Comparison of ENCODE assay signal across 9 mouse cellular contexts in the genomic region with DNA sequence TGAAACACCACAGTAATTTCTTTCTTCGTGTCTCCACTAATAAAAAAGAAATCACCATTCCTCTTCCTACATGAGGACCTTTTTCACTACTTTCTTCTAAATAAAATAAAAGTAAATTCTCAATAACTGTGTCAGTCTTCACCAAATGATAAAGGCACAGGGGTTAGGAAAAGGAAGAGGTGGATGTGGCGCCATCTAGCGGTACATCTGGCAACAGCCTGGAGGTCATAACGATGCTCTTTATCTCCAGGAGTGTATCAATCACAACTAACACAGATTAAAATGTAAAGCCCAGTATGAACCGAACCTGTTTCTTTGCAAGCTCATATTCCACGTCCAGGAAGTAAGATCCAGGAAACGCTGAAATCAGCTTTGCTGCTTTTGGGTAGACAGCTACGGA.
DNase-seq lines count a peak whose midpoint lies in the region; ATAC-seq and TF ChIP-seq lines count a peak whose summit lies in the region.
"Had no signal": no experiment of that assay in that cellular context is flagged by ENCODE, and none has a peak within 500 bp of the region (broad histone marks: within the 10 kb centered on the region; RNA-seq: fewer than 3 reads in every experiment).

No protein-coding gene starts in this region.

- H3K4me2 ChIP-seq in heart, postnatal 0 days (ENCODE audit: low read depth, low read length) = no peak overlapping the region
- no peak overlapping the region for H3K4me2 ChIP-seq in forebrain, embryonic 14.5 days (ENCODE audit: low read length)
- H3K4me2 ChIP-seq: neural tube, embryonic 13.5 days had no signal

- no peak overlapping the region for H3ac ChIP-seq in C2C12 (ENCODE audit: control insufficient read depth, insufficient read length, low read depth)

- no peaks in the 10 kb centered on the region for H3K4me1 ChIP-seq in heart, postnatal 0 days (ENCODE audit: control insufficient read depth, insufficient read depth)
- H3K4me1 ChIP-seq in heart, embryonic 10.5 days = no peaks in the 10 kb centered on the region
- no peaks in the 10 kb centered on the region for H3K4me1 ChIP-seq in forebrain, embryonic 14.5 days (ENCODE audit: control insufficient read depth, insufficient read depth, low read length)
- H3K4me1 ChIP-seq: neural tube, embryonic 13.5 days had no signal

- no peaks in the 10 kb centered on the region for H3K27me3 ChIP-seq in heart, postnatal 0 days (ENCODE audit: control insufficient read depth, insufficient read depth, low read length)
- no peaks in the 10 kb centered on the region for H3K27me3 ChIP-seq in heart, embryonic 10.5 days (ENCODE audit: insufficient read depth, poor library complexity, severe bottlenecking)
- peaks cover 4% of the 10 kb centered on the region for H3K27me3 ChIP-seq in C2C12 (ENCODE audit: control insufficient read depth, insufficient read depth, insufficient read length)
- H3K27me3 ChIP-seq in forebrain, embryonic 14.5 days (replicated peaks; ENCODE audit: control insufficient read depth, insufficient read depth, low read length) = no peaks in the 10 kb centered on the region
- H3K27me3 ChIP-seq: neural tube, embryonic 13.5 days had no signal

- WGBS in heart, postnatal 0 days = 61% methylated on average over 8 of the region's 8 CpGs
- WGBS in heart, embryonic 10.5 days = 68% methylated on average over 8 of the region's 8 CpGs
- 70% methylated on average over 8 of the region's 8 CpGs for WGBS in forebrain, embryonic 14.5 days

- H3K27ac ChIP-seq in heart, postnatal 0 days (ENCODE audit: low read depth) = no peak overlapping the region
- no peak overlapping the region for H3K27ac ChIP-seq in heart, embryonic 10.5 days
- H3K27ac ChIP-seq in forebrain, embryonic 14.5 days (ENCODE audit: low read depth, low read length) = no peak overlapping the region
- H3K27ac ChIP-seq: neural tube, embryonic 13.5 days had no signal

- H3K9me3 ChIP-seq in heart, postnatal 0 days (replicated peaks; ENCODE audit: control insufficient read depth, low read length) = no peaks in the 10 kb centered on the region
- H3K9me3 ChIP-seq in heart, embryonic 10.5 days = no peaks in the 10 kb centered on the region
- H3K9me3 ChIP-seq in forebrain, embryonic 14.5 days (replicated peaks; ENCODE audit: control insufficient read depth, low read length) = no peaks in the 10 kb centered on the region
- H3K9me3 ChIP-seq: neural tube, embryonic 13.5 days had no signal

- H3K4me3 ChIP-seq in heart, postnatal 0 days (ENCODE audit: low read depth, low read length) = no peak overlapping the region
- H3K4me3 ChIP-seq in heart, embryonic 10.5 days = no peak overlapping the region
- H3K4me3 ChIP-seq in C2C12 (ENCODE audit: insufficient read depth, poor library complexity, severe bottlenecking) = no peak overlapping the region
- no peak overlapping the region for H3K4me3 ChIP-seq in forebrain, embryonic 14.5 days (ENCODE audit: low read depth, low read length)
- H3K4me3 ChIP-seq: neural tube, embryonic 13.5 days had no signal

- no peak overlapping the region for H3K9ac ChIP-seq in heart, postnatal 0 days (replicated peaks; ENCODE audit: low read depth, low read length)
- no peak overlapping the region for H3K9ac ChIP-seq in forebrain, embryonic 14.5 days (ENCODE audit: low read length)
- H3K9ac ChIP-seq: neural tube, embryonic 13.5 days had no signal

- DNase-seq in heart, postnatal 0 days (ENCODE audit: low spot score) = no peak
- DNase-seq in heart, embryonic 10.5 days (ENCODE audit: low spot score) = no peak
- peak; percentile 33 for DNase-seq in brain, adult 2 months (ENCODE audit: low read depth, low spot score)
- peak; percentile 9 to 16 for DNase-seq in layer of hippocampus, postnatal 36 days
- DNase-seq in skeletal muscle tissue, adult 2 months (ENCODE audit: low read depth, low spot score) = peak; percentile 20
- DNase-seq in forebrain, embryonic 14.5 days (ENCODE audit: low spot score) = no peak

- peak; percentile 5; the same call in 1 of the 2 replicates for TF ChIP-seq CTCF in heart, postnatal 0 days (IDR thresholded peaks at IDR 0.05; ENCODE audit: low read depth)
- peak; percentile 10 for TF ChIP-seq CTCF in C2C12 (IDR thresholded peaks at IDR 0.05; ENCODE audit: control insufficient read depth, insufficient read depth, insufficient read length)

- ATAC-seq in heart, postnatal 0 days (ENCODE audit: insufficient read depth, low read depth) = no peak
- ATAC-seq in erythroid progenitor cell, adult 5-6 weeks (replicated peaks; ENCODE audit: low FRiP score, poor library complexity, severe bottlenecking) = no peak
- no peak for ATAC-seq in forebrain, embryonic 14.5 days

- H3K79me3 ChIP-seq in C2C12 (ENCODE audit: low read depth) = no peaks in the 10 kb centered on the region

- no peaks in the 10 kb centered on the region for H3K36me3 ChIP-seq in heart, postnatal 0 days (replicated peaks; ENCODE audit: control insufficient read depth, insufficient read depth, low read length)
- no peaks in the 10 kb centered on the region for H3K36me3 ChIP-seq in heart, embryonic 10.5 days
- H3K36me3 ChIP-seq in C2C12 (ENCODE audit: control insufficient read depth, insufficient read depth) = no peaks in the 10 kb centered on the region
- no peaks in the 10 kb centered on the region for H3K36me3 ChIP-seq in forebrain, embryonic 14.5 days (ENCODE audit: control insufficient read depth, insufficient read depth, low read length)
- H3K36me3 ChIP-seq: neural tube, embryonic 13.5 days had no signal

- no peak for TF ChIP-seq EP300 in heart, postnatal 0 days (IDR thresholded peaks at IDR 0.05; ENCODE audit: low read depth)

- H3K79me2 ChIP-seq in C2C12 (ENCODE audit: control insufficient read depth, insufficient read depth) = no peaks in the 10 kb centered on the region

TF ChIP-seq in C2C12, 6 proteins besides CTCF, POLR2A, EP300 and RAD21:
- TF ChIP-seq FOSL1 (IDR thresholded peaks at IDR 0.05; ENCODE audit: insufficient read depth, low read length, poor library complexity, severe bottlenecking) (no peak), MAX (IDR thresholded peaks at IDR 0.05) (no peak), MYOG (IDR thresholded peaks at IDR 0.05; ENCODE audit: control insufficient read depth, extremely low read depth, insufficient read length) (no peak), CEBPB (IDR thresholded peaks at IDR 0.05; ENCODE audit: low read depth) (no peak), MYOD1 (IDR thresholded peaks at IDR 0.05; ENCODE audit: control insufficient read depth, insufficient read length, low read depth) (no peak)

Comparison
In these comparisons a context has a peak if more than half of its experiments do, and no peak if none do; other contexts are left out.
1. DNase-seq: peak in brain, adult 2 months (single experiment), layer of hippocampus, postnatal 36 days (2 of 2) and skeletal muscle tissue, adult 2 months (single experiment); none in heart, postnatal 0 days (single experiment), heart, embryonic 10.5 days (single experiment) and forebrain, embryonic 14.5 days (single experiment).